Mouse (Mus musculus) gastrocnemius, postnatal 25 days (tissue): ENCODE measurements around the gene Gm3015. TPM values are rescaled to one million over a fixed set of nuclear protein-coding genes. Genes with fewer than 3 reads are reported as not detected.
"Not testable (repeated sequence)": the region's sequence is repeated elsewhere in the genome, so short reads cannot be mapped to it uniquely, and the experiment has no call there.

Source experiments
- DNase-seq: peaks from one replicate; pipeline ENCODE4 v3.0.0; 2022
- long read RNA-seq, 2 experiments: library from polyadenylated mRNA; stranded (forward); transcript quantifications; one replicate each; pipeline ENCODE4 v2.0.0; 2021
- total RNA-seq, 2 experiments: library from RNA; stranded (reverse); gene quantifications; 1 replicate in 1 of 2; 2 replicates in 1 of 2; pipeline ENCODE4 v1.2.3; 2021

The Gm3015 gene
- not detected for total RNA-seq
- long read RNA-seq, experiment 1 = 0 reads
- long read RNA-seq, experiment 2 = 0 reads

- not testable (repeated sequence) for DNase-seq
Observed at GRCm38 (mm10) chr14:42768721-42769120, at the start of gene Gm3015. TSS of gene Gm3015 (minus strand) at chr14:42768821.

- not testable (repeated sequence) for DNase-seq
Observed at GRCm38 (mm10) chr14:42797887-42798286, 29.3 kb upstream of the Gm3015 start, which contains the start of gene Gm10377. TSS of gene Gm10377 (minus strand) at chr14:42797987.

Other genes with a start within 250 kb of the Gm3015 start
- not detected for gene Gm8024, start 244.5 kb downstream of the Gm3015 start, total RNA-seq
- gene Gm17124, start 168.9 kb downstream of the Gm3015 start, total RNA-seq = not detected
- gene Gm3633, start 126.9 kb downstream of the Gm3015 start, total RNA-seq = not detected
- gene Gm10378, start 112.9 kb downstream of the Gm3015 start, total RNA-seq = not detected
- not detected for gene Gm10377, start 29.2 kb upstream of the Gm3015 start, total RNA-seq
- gene Gm21977, start 84.7 kb upstream of the Gm3015 start, total RNA-seq = not detected
- gene Gm8082, start 224.8 kb upstream of the Gm3015 start, total RNA-seq = not detected
- not detected for gene Gm10376, start 246.8 kb upstream of the Gm3015 start, total RNA-seq